Mouse (Mus musculus) small intestine, adult 2 months (tissue): ENCODE measurements at regions not wholly inside any gene's neighbourhood (a gene's known extent, or its start where the extent isn't known, plus 50 kb on each side); places are given as distances from the start of the nearest gene placed in this dataset.

Experiments
- H3K27ac ChIP-seq: fragments of 200-500 bp; 2 replicates; pipeline ENCODE4 v1.5.1; 2012; ENCODE audit warnings: low read depth, low read length, control low read depth, inconsistent platforms; ENCODE audit not compliant: insufficient read depth
- H3K27me3 ChIP-seq: fragments of 200-500 bp; 2 replicates; pipeline ENCODE4 v1.6.1; 2012; ENCODE audit warnings: mild to moderate bottlenecking, moderate library complexity, low read length, inconsistent platforms; ENCODE audit not compliant: control insufficient read depth, insufficient read depth
- H3K36me3 ChIP-seq: fragments of 200-500 bp; 2 replicates; pipeline ENCODE4 v1.6.1; 2012; ENCODE audit warnings: mild to moderate bottlenecking, low read length, control low read depth, inconsistent platforms; ENCODE audit not compliant: control insufficient read depth, insufficient read depth
- H3K4me1 ChIP-seq: fragments of 200-500 bp; 2 replicates; pipeline ENCODE4 v1.6.1; 2012; ENCODE audit warnings: low read length, inconsistent platforms, mixed read lengths; ENCODE audit not compliant: control insufficient read depth, insufficient read depth, insufficient read length
- H3K4me3 ChIP-seq: fragments of 200-500 bp; 2 replicates; pipeline ENCODE4 v1.5.1; 2012; ENCODE audit warnings: low read depth, mild to moderate bottlenecking, control low read depth, inconsistent platforms, low read length, moderate library complexity
- CTCF ChIP-seq: fragments of 200-500 bp; IDR thresholded peaks from 2 replicates; pipeline ENCODE4 v1.5.1; 2012; ENCODE audit warnings: low read depth, mild to moderate bottlenecking, control low read depth, inconsistent platforms, low read length, moderate library complexity, mixed read lengths; ENCODE audit not compliant: insufficient replicate concordance, insufficient read length; ENCODE audit errors: extremely low read depth
- POLR2A ChIP-seq: fragments of 200-500 bp; IDR thresholded peaks from 2 replicates; pipeline ENCODE4 v1.6.1; 2012; ENCODE audit warnings: low read depth, mild to moderate bottlenecking, control low read depth, inconsistent platforms, low read length, moderate library complexity
- WGBS: fragments of 180-500 bp; shearing (Covaris S2); methylation state at CpG from one replicate; pipeline ENCODE4 v1.1.7; 2018; 5-methylcytosine and 5-hydroxymethylcytosine counted together

- TF ChIP-seq POLR2A (no peak), CTCF (no peak)
- WGBS: 5% methylated on average over 35 of the region's 35 CpGs
- peak overlapping the region; percentile 59 for H3K4me3 ChIP-seq
- no peaks in the 10 kb centered on the region for H3K36me3 ChIP-seq
- H3K27me3 ChIP-seq: no peaks in the 10 kb centered on the region
- no peak overlapping the region for H3K27ac ChIP-seq
- H3K4me1 ChIP-seq: peaks cover 16% of the 10 kb centered on the region
Measured at GRCm38 (mm10) chr2:30544782-30545435, 49.9 kb upstream of the Cstad start.
